Mouse (Mus musculus) heart, adult 2 months (tissue): Measurements from ENCODE around the gene Cops7a. TPM values are rescaled to one million over a fixed set of nuclear protein-coding genes. Genes with fewer than 3 reads are reported as not detected.
A peak's percentile ranks its signal among the peaks of the same experiment; 100 is the strongest.

Experiments used
- DNase-seq, 2 experiments: peaks; one replicate each; pipeline ENCODE4 v3.0.0; 2021
- H3K27ac ChIP-seq: fragments of 200-600 bp; 2 replicates; pipeline ENCODE4 v1.8.1; 2022
- H3K27me3 ChIP-seq: fragments of 200-500 bp; 2 replicates; pipeline ENCODE4 v1.6.1; 2012; ENCODE audit warnings: mild to moderate bottlenecking, low read length, inconsistent platforms, mixed read lengths; ENCODE audit not compliant: control insufficient read depth, insufficient read depth
- H3K36me3 ChIP-seq: fragments of 200-500 bp; 2 replicates; pipeline ENCODE4 v1.6.1; 2012; ENCODE audit warnings: low read length, inconsistent platforms; ENCODE audit not compliant: control insufficient read depth, insufficient read depth
- H3K4me1 ChIP-seq: fragments of 200-500 bp; 2 replicates; pipeline ENCODE4 v1.6.1; 2011; ENCODE audit warnings: low read length; ENCODE audit not compliant: control insufficient read depth, insufficient read depth
- H3K4me3 ChIP-seq: fragments of 200-600 bp; 2 replicates; pipeline ENCODE4 v1.8.1; 2022
- H3K79me2 ChIP-seq: fragments of 200-500 bp; replicated peaks from 2 replicates; pipeline ENCODE4 v1.6.1; 2012; ENCODE audit warnings: mild to moderate bottlenecking, inconsistent platforms, low read length, moderate library complexity, mixed read lengths; ENCODE audit not compliant: control insufficient read depth, insufficient read depth
- H3K9ac ChIP-seq: fragments of 200-500 bp; 2 replicates; pipeline ENCODE4 v1.6.1; 2012; ENCODE audit warnings: low read depth, mild to moderate bottlenecking, control low read depth, inconsistent platforms, low read length, mixed read lengths
- CTCF ChIP-seq: fragments of 200-600 bp; IDR thresholded peaks from 2 replicates; pipeline ENCODE4 v1.8.1; 2022; ENCODE audit warnings: antibody characterized with exemption, mild to moderate bottlenecking, moderate library complexity
- EP300 ChIP-seq: fragments of 200-500 bp; IDR thresholded peaks from 2 replicates; pipeline ENCODE4 v1.6.1; 2011; ENCODE audit warnings: low read depth, low read length, control low read depth; ENCODE audit not compliant: insufficient read depth
- POLR2A ChIP-seq: fragments of 200-500 bp; IDR thresholded peaks from 2 replicates; pipeline ENCODE4 v1.6.1; 2011; ENCODE audit warnings: mild to moderate bottlenecking, low read depth, low read length, control low read depth; ENCODE audit not compliant: insufficient read depth
- WGBS: fragments of 180-500 bp; shearing (Covaris S2); methylation state at CpG from one replicate; pipeline ENCODE4 v1.1.7; 2018; 5-methylcytosine and 5-hydroxymethylcytosine counted together
- intact Hi-C: fragments of 180-260 bp; cut with DNase I; formaldehyde crosslinking; loops from one replicate; pipeline ENCODE4 v1.15.1; 2025
- polyA plus RNA-seq: library from polyadenylated mRNA; depleted of rRNA; stranded (reverse); fragments of >200 nt; gene quantifications from 2 replicates; pipeline ENCODE4 v1.2.3, GENCODE M21; 2012
- total RNA-seq, 2 experiments: library from RNA; stranded (reverse); gene quantifications; 2 replicates each; pipeline ENCODE4 v1.2.3; 2021

Cops7a gene
- total and polyA plus RNA-seq, 3 experiments: 83.2 to 208 (median 99.8) TPM

GRCm38 (mm10) chr6:124995831-124996403, 30.6 kb upstream of the Cops7a start:
- TF ChIP-seq EP300 (no peak), CTCF (no peak), POLR2A (no peak)
- Histone ChIP-seq H3K27ac (no peak overlapping the region), H3K4me3 (no peak overlapping the region), H3K4me1 (peaks cover 4% of the 10 kb centered on the region), H3K79me2 (no peaks in the 10 kb centered on the region), H3K36me3 (no peaks in the 10 kb centered on the region), H3K9ac (no peak overlapping the region), H3K27me3 (peaks cover 15% of the 10 kb centered on the region)
- DNase-seq: no peak
- 45% methylated on average over 8 of the region's 8 CpGs for WGBS
- intact Hi-C loops: no loop called here

- no peak for TF ChIP-seq POLR2A
- Histone ChIP-seq H3K4me3 (no peak overlapping the region), H3K27ac (no peak overlapping the region), H3K79me2 (no peaks in the 10 kb centered on the region), H3K4me1 (peaks cover 4% of the 10 kb centered on the region), H3K36me3 (no peaks in the 10 kb centered on the region), H3K27me3 (peaks cover 15% of the 10 kb centered on the region), H3K9ac (no peak overlapping the region)
- intact Hi-C loops: no loop called here
- WGBS: 62% methylated on average over 7 of the region's 7 CpGs
- DNase-seq: no peak
Measured at GRCm38 (mm10) chr6:124995246-124995645, 29.9 kb upstream of the Cops7a start.

- no peak for DNase-seq
- H3K36me3 ChIP-seq: no peaks in the 10 kb centered on the region
- no peak overlapping the region for H3K9ac ChIP-seq
- TF ChIP-seq CTCF (no peak), EP300 (no peak), POLR2A (no peak)
- WGBS: 16% methylated on average over 11 of the region's 11 CpGs
- intact Hi-C loops: no loop called here
- no peaks in the 10 kb centered on the region for H3K79me2 ChIP-seq
- no peak overlapping the region for H3K27ac ChIP-seq
- H3K4me1 ChIP-seq: peaks cover 4% of the 10 kb centered on the region
- H3K4me3 ChIP-seq: no peak overlapping the region
- peaks cover 13% of the 10 kb centered on the region for H3K27me3 ChIP-seq
Measured at GRCm38 (mm10) chr6:124993876-124994275, 28.5 kb upstream of the Cops7a start.

GRCm38 (mm10) chr6:124993365-124993764, 28.0 kb upstream of the Cops7a start:
- Histone ChIP-seq H3K4me1 (peaks cover 4% of the 10 kb centered on the region), H3K36me3 (no peaks in the 10 kb centered on the region), H3K9ac (no peak overlapping the region), H3K27me3 (peaks cover 13% of the 10 kb centered on the region), H3K79me2 (no peaks in the 10 kb centered on the region), H3K27ac (no peak overlapping the region), H3K4me3 (no peak overlapping the region)
- intact Hi-C loops: no loop called here
- DNase-seq: no peak
- TF ChIP-seq EP300 (no peak), CTCF (no peak), POLR2A (no peak)
- 68% methylated on average over 9 of the region's 9 CpGs for WGBS

GRCm38 (mm10) chr6:124992241-124992640, 26.9 kb upstream of the Cops7a start:
- Histone ChIP-seq H3K27ac (no peak overlapping the region), H3K4me3 (no peak overlapping the region), H3K79me2 (no peaks in the 10 kb centered on the region), H3K36me3 (no peaks in the 10 kb centered on the region), H3K4me1 (peaks cover 4% of the 10 kb centered on the region), H3K9ac (no peak overlapping the region), H3K27me3 (peaks cover 12% of the 10 kb centered on the region)
- intact Hi-C loops: no loop called here
- DNase-seq: no peak
- TF ChIP-seq EP300 (no peak), POLR2A (no peak), CTCF (no peak)
- WGBS: 59% methylated on average over 4 of the region's 4 CpGs

- Histone ChIP-seq H3K4me3 (no peak overlapping the region), H3K79me2 (no peaks in the 10 kb centered on the region), H3K36me3 (no peaks in the 10 kb centered on the region), H3K27me3 (no peaks in the 10 kb centered on the region), H3K4me1 (0 out of 2 replicates have a peak, but pooled peaks cover 2% of the 10 kb centered on the region), H3K9ac (no peak overlapping the region), H3K27ac (no peak overlapping the region)
- intact Hi-C loops: loop anchor here (1.0 kb wide), 1 partner anchor 64 kb away; no protein-coding TSS in a partner anchor
- TF ChIP-seq CTCF (peak; percentile 79), POLR2A (0 out of 2 replicates have a peak, but pooled peaks have one; percentile 9), EP300 (no peak)
- 78% methylated on average over 4 of the region's 4 CpGs for WGBS
- DNase-seq: peak; percentile 29 to 54
Measured at GRCm38 (mm10) chr6:124967766-124968165, 2.4 kb upstream of the Cops7a start.
